Mouse (Mus musculus) neural tube, embryonic 12.5 days (tissue): ENCODE measurements around the gene Slc22a14. TPM values are rescaled to one million over a fixed set of nuclear protein-coding genes. Genes with fewer than 3 reads are reported as not detected.
"Not testable (repeated sequence)": the region's sequence is repeated elsewhere in the genome, so short reads cannot be mapped to it uniquely, and the experiment has no call there.

ENCODE experiments used
- ATAC-seq: fragments of 200-750 bp; cut with Nextera tagmentation; 2 replicates; pipeline ENCODE4 v1.8.0; 2017; ENCODE audit warnings: low read depth, mild to moderate bottlenecking, moderate TSS enrichment, moderate library complexity; ENCODE audit not compliant: low FRiP score
- H3K27ac ChIP-seq: fragments of 300-500 bp; sonication (generic); 2 replicates; pipeline ENCODE4 v1.5.1; 2016
- H3K27me3 ChIP-seq: fragments of 300-500 bp; sonication (generic); replicated peaks from 2 replicates; pipeline ENCODE4 v1.6.1; 2016; ENCODE audit warnings: mild to moderate bottlenecking
- H3K36me3 ChIP-seq: fragments of 300-500 bp; sonication (generic); 2 replicates; pipeline ENCODE4 v1.6.1; 2016; ENCODE audit warnings: mild to moderate bottlenecking
- H3K4me1 ChIP-seq: fragments of 300-500 bp; sonication (generic); 2 replicates; pipeline ENCODE4 v1.6.1; 2016
- H3K4me2 ChIP-seq: fragments of 300-500 bp; sonication (generic); replicated peaks from 2 replicates; pipeline ENCODE4 v1.6.1; 2016; ENCODE audit warnings: mild to moderate bottlenecking
- H3K4me3 ChIP-seq: fragments of 300-500 bp; sonication (generic); 2 replicates; pipeline ENCODE4 v1.5.1; 2016
- H3K9ac ChIP-seq: fragments of 300-500 bp; sonication (generic); 2 replicates; pipeline ENCODE4 v1.6.1; 2016; ENCODE audit warnings: mild to moderate bottlenecking
- H3K9me3 ChIP-seq: fragments of 300-500 bp; sonication (generic); 2 replicates; pipeline ENCODE4 v1.6.1; 2016; ENCODE audit warnings: mild to moderate bottlenecking
- WGBS: fragments of 180-500 bp; shearing (Covaris S2); methylation state at CpG from one replicate; pipeline ENCODE4 v1.1.7; 2016; 5-methylcytosine and 5-hydroxymethylcytosine counted together
- polyA plus RNA-seq: library from polyadenylated mRNA; unstranded; fragments of >200 nt; fragmentation: Nextera tagmentation; extraction: Ambion mirVana; gene quantifications from 2 replicates; pipeline ENCODE4 v1.2.1, GENCODE M21; 2016

The Slc22a14 gene
- polyA plus RNA-seq, 1 experiment from 2014 or later, result not detected

GRCm38 (mm10) chr9:119243981-119244380 lies 121.4 kb downstream of the Slc22a14 start:
- no peaks in the 10 kb centered on the region for H3K27me3 ChIP-seq
- peaks cover 48% of the 10 kb centered on the region for H3K36me3 ChIP-seq
- H3K4me1 ChIP-seq, result no peaks in the 10 kb centered on the region; the same call in 1 of the 2 replicates
- H3K4me3 ChIP-seq, result no peak overlapping the region
- H3K9ac ChIP-seq, result no peak overlapping the region
- WGBS, result 95% methylated on average over 3 of the region's 3 CpGs
- no peak for ATAC-seq
- no peak overlapping the region for H3K4me2 ChIP-seq
- H3K27ac ChIP-seq, result no peak overlapping the region
- H3K9me3 ChIP-seq, result no peaks in the 10 kb centered on the region

GRCm38 (mm10) chr9:119241169-119241865 lies 124.0 kb downstream of the Slc22a14 start:
- no peak for ATAC-seq
- no peak overlapping the region for H3K4me2 ChIP-seq
- H3K4me3 ChIP-seq, result no peak overlapping the region
- no peak overlapping the region for H3K9ac ChIP-seq
- H3K36me3 ChIP-seq, result peaks cover 47% of the 10 kb centered on the region
- no peaks in the 10 kb centered on the region; the same call in 1 of the 2 replicates for H3K4me1 ChIP-seq
- WGBS, result 84% methylated on average over 11 of the region's 11 CpGs
- no peaks in the 10 kb centered on the region for H3K27me3 ChIP-seq
- H3K27ac ChIP-seq, result no peak overlapping the region
- H3K9me3 ChIP-seq, result no peaks in the 10 kb centered on the region

DNA sequence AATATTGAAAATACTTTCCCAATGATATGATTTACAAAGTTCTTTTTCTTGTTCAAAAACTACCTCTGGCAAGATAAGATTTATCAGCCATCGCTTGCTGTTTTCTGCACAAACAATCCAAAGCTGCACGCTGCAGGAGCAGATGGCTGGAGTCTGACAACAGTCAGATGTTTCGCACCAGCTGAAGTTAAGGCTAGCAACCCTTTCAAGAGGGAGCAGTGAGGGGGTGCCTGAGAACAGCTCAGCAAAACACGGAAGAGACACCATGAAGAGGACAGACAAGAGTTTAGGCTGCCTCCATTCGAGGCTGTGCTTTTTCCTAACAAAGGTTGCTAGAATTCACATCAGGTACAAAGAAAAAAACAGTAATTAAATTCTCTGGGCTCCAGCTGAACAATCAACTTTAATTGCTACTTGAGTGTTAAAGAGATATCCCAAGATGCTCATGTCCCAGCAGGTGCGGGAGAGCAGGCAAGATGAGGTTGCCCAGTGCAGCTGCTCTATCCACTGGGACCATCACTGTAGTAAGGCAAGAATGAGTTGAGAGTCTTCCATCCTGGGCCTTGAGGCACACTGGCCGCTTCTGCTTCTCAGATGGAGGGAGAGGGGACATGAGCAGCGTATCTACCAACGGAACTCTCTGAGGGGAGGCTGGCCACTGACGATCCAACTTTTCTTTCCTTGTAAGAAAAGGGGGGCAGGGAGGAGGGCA lies 124.9 kb downstream of the Slc22a14 start:
- Histone ChIP-seq H3K9me3 (no peaks in the 10 kb centered on the region), H3K4me2 (no peak overlapping the region), H3K4me3 (no peak overlapping the region), H3K9ac (no peak overlapping the region), H3K27ac (no peak overlapping the region), H3K4me1 (no peaks in the 10 kb centered on the region; the same call in 1 of the 2 replicates), H3K27me3 (no peaks in the 10 kb centered on the region), H3K36me3 (peaks cover 43% of the 10 kb centered on the region)
- 77% methylated on average over 10 of the region's 10 CpGs for WGBS
- no peak for ATAC-seq

- WGBS, result 94% methylated on average over 3 of the region's 3 CpGs
- no peak overlapping the region for H3K27ac ChIP-seq
- peaks cover 38% of the 10 kb centered on the region for H3K36me3 ChIP-seq
- no peaks in the 10 kb centered on the region; the same call in 1 of the 2 replicates for H3K4me1 ChIP-seq
- ATAC-seq, result no peak
- no peaks in the 10 kb centered on the region for H3K9me3 ChIP-seq
- H3K4me3 ChIP-seq, result no peak overlapping the region
- H3K4me2 ChIP-seq, result no peak overlapping the region
- H3K27me3 ChIP-seq, result no peaks in the 10 kb centered on the region
- H3K9ac ChIP-seq, result no peak overlapping the region
Measured at GRCm38 (mm10) chr9:119239274-119239673, 126.1 kb downstream of the Slc22a14 start.

GRCm38 (mm10) chr9:119238796-119239195 lies 126.6 kb downstream of the Slc22a14 start:
- Histone ChIP-seq H3K27me3 (no peaks in the 10 kb centered on the region), H3K4me2 (no peak overlapping the region), H3K4me3 (no peak overlapping the region), H3K27ac (no peak overlapping the region), H3K4me1 (no peaks in the 10 kb centered on the region; the same call in 1 of the 2 replicates), H3K9me3 (no peaks in the 10 kb centered on the region), H3K9ac (no peak overlapping the region), H3K36me3 (peaks cover 34% of the 10 kb centered on the region)
- WGBS, result 90% methylated on average over 4 of the region's 4 CpGs
- no peak for ATAC-seq

DNA sequence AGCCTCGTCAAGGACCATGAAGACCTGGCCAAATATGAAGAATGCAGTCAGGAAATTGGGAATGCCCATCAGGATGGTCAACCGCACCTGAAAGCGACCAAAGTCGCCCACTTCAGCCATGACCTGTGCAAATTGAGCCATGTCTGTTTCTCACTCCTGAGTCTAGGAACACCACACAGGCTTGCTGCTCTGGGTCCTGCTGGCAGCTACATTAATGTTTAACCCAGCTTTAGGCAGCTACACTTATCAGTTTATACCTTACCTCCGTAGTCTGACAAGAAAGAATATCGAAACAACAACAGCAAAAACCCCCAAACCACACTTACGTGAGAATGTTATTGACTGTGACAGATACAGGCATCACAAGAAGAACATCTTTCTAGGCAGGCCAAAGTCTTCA lies 133.8 kb downstream of the Slc22a14 start:
- WGBS, result 94% methylated on average over 7 of the region's 7 CpGs
- Histone ChIP-seq H3K4me1 (no peaks in the 10 kb centered on the region), H3K4me2 (no peak overlapping the region), H3K9ac (no peak overlapping the region), H3K4me3 (no peak overlapping the region), H3K9me3 (no peaks in the 10 kb centered on the region), H3K36me3 (no peaks in the 10 kb centered on the region), H3K27me3 (no peaks in the 10 kb centered on the region), H3K27ac (no peak overlapping the region)
- no peak for ATAC-seq

DNA sequence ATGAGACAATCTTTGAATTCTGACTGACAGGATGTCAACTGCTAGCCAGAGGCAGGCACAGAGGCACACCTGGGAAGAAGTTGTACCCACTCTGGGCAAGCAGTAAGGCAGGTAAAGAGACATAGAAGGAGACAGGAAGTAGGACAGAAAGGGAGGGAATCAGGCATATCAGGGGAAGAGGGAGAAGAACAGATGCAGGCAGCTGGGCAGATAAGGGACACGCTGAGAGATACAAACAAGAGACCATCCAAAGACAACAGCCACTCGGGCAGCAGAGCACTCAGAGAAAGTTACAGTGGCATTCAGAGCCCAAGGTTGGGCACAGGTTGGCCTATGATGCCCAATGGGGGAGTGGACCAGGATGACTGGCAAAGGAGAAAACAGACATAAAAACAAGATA lies 134.5 kb downstream of the Slc22a14 start:
- ATAC-seq, result no peak

DNA sequence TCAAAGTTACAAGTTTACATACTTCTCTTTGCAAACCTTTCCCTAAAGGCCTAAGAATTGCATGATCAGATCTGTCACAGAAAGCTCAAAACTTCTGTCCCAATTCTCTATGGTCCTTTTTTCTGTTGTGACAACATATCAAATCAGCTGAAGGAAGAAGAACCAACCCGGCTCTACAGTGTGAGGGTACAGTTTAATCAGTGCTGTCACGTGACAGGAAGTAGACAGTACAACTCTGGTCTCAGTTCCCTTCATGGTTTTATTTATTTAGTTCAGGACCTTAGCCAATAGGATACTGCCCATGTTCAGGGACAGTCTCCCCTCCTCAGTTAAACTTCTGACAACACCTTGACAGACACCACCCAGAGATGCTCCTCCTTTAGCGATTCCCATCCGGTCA lies 145.1 kb downstream of the Slc22a14 start:
- Histone ChIP-seq H3K27me3 (no peaks in the 10 kb centered on the region), H3K36me3 (peaks cover 6% of the 10 kb centered on the region; the same call in 1 of the 2 replicates), H3K9ac (no peak overlapping the region), H3K4me2 (no peak overlapping the region), H3K4me1 (no peaks in the 10 kb centered on the region), H3K9me3 (0 out of 2 replicates have a peak, but pooled peaks cover 3% of the 10 kb centered on the region), H3K4me3 (no peak overlapping the region), H3K27ac (no peak overlapping the region)
- 95% methylated on average over 4 of the region's 4 CpGs for WGBS
- ATAC-seq, result no peak

More for the DNA sequence above, 134.5 kb downstream of the Slc22a14 start:
- Histone ChIP-seq H3K27me3 (no peaks in the 10 kb centered on the region), H3K27ac (no peak overlapping the region), H3K4me3 (no peak overlapping the region), H3K4me1 (no peaks in the 10 kb centered on the region), H3K4me2 (no peak overlapping the region), H3K9ac (no peak overlapping the region), H3K9me3 (no peaks in the 10 kb centered on the region), H3K36me3 (peaks cover under 1% of the 10 kb centered on the region; the same call in 1 of the 2 replicates)
- 85% methylated on average over 2 of the region's 2 CpGs for WGBS

GRCm38 (mm10) chr9:119219667-119220066 lies 145.7 kb downstream of the Slc22a14 start:
- no peaks in the 10 kb centered on the region for H3K27me3 ChIP-seq
- H3K27ac ChIP-seq, result no peak overlapping the region
- H3K4me2 ChIP-seq, result no peak overlapping the region
- H3K4me3 ChIP-seq, result no peak overlapping the region
- H3K9ac ChIP-seq, result no peak overlapping the region
- 92% methylated on average over 2 of the region's 2 CpGs for WGBS
- no peak for ATAC-seq
- H3K36me3 ChIP-seq, result peaks cover 6% of the 10 kb centered on the region; the same call in 1 of the 2 replicates
- H3K4me1 ChIP-seq, result no peaks in the 10 kb centered on the region
- H3K9me3 ChIP-seq, result 0 out of 2 replicates have a peak, but pooled peaks cover under 1% of the 10 kb centered on the region

- not testable (repeated sequence) for H3K36me3 ChIP-seq, H3K27ac ChIP-seq, H3K4me3 ChIP-seq, ATAC-seq, H3K4me1 ChIP-seq, H3K9me3 ChIP-seq, H3K9ac ChIP-seq, H3K27me3 ChIP-seq, H3K4me2 ChIP-seq
- 88% methylated on average over 2 of the region's 2 CpGs for WGBS
Measured at GRCm38 (mm10) chr9:119215341-119215740, 150.0 kb downstream of the Slc22a14 start.

DNA sequence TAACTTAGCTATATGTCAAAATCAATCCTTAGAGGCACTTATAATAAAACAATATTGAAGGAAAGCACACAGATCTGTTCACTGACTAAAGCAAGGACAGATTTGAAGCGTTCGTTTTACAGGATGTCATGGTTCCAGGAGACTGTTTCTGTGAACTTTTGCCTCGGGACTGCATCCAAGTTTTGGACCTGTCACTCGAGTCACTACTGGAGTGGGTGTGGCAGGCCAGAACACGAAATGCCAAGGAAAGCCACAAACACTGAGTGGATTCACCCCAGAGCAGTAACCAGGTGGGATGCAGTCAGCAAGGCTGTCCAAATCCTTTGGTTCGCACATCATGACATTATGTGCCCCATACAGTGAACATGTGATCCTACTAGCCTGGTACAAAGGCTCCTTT lies 150.8 kb downstream of the Slc22a14 start:
- no peak overlapping the region for H3K9ac ChIP-seq
- H3K4me2 ChIP-seq, result no peak overlapping the region
- H3K4me1 ChIP-seq, result no peaks in the 10 kb centered on the region
- no peak overlapping the region for H3K27ac ChIP-seq
- 92% methylated on average over 6 of the region's 6 CpGs for WGBS
- no peaks in the 10 kb centered on the region for H3K9me3 ChIP-seq
- no peaks in the 10 kb centered on the region for H3K36me3 ChIP-seq
- H3K4me3 ChIP-seq, result no peak overlapping the region
- H3K27me3 ChIP-seq, result no peaks in the 10 kb centered on the region
- ATAC-seq, result no peak

- Histone ChIP-seq H3K36me3 (no peaks in the 10 kb centered on the region), H3K4me2 (no peak overlapping the region), H3K4me3 (no peak overlapping the region), H3K27ac (no peak overlapping the region), H3K9ac (no peak overlapping the region), H3K27me3 (no peaks in the 10 kb centered on the region), H3K4me1 (no peaks in the 10 kb centered on the region), H3K9me3 (no peaks in the 10 kb centered on the region)
- ATAC-seq, result no peak
- WGBS, result 81% methylated on average over 8 of the region's 8 CpGs
Measured at GRCm38 (mm10) chr9:119212996-119213395, 152.4 kb downstream of the Slc22a14 start.
